Mouse (Mus musculus) liver, postnatal 0 days (tissue): Measurements from ENCODE around the gene Ccl9. TPM values are rescaled to one million over a fixed set of nuclear protein-coding genes. Genes with fewer than 3 reads are reported as not detected.

Experiments
- ATAC-seq: fragments of 200-750 bp; cut with Nextera tagmentation; 2 replicates; pipeline ENCODE4 v1.8.0; 2017; ENCODE audit warnings: mild to moderate bottlenecking, moderate library complexity
- DNase-seq: peaks from one replicate; pipeline ENCODE4 v3.0.0-alpha.2; 2016
- H3K27ac ChIP-seq: fragments of 300-500 bp; sonication (generic); 2 replicates; pipeline ENCODE4 v1.5.1; 2014; ENCODE audit warnings: antibody characterized with exemption, moderate library complexity, mild to moderate bottlenecking, low read depth
- H3K27me3 ChIP-seq: fragments of 300-500 bp; sonication (generic); 2 replicates; pipeline ENCODE4 v1.6.1; 2014; ENCODE audit warnings: low read length, control low read depth, mixed read lengths; ENCODE audit not compliant: insufficient read depth
- H3K36me3 ChIP-seq: fragments of 300-500 bp; sonication (generic); replicated peaks from 2 replicates; pipeline ENCODE4 v1.6.1; 2014; ENCODE audit warnings: mild to moderate bottlenecking, control low read depth, low read length, moderate library complexity, mixed read lengths; ENCODE audit not compliant: insufficient read depth
- H3K4me1 ChIP-seq: fragments of 300-500 bp; sonication (generic); 2 replicates; pipeline ENCODE4 v1.6.1; 2014; ENCODE audit warnings: antibody characterized with exemption, mild to moderate bottlenecking, control low read depth; ENCODE audit not compliant: insufficient read depth
- H3K4me2 ChIP-seq: fragments of 300-500 bp; sonication (generic); 2 replicates; pipeline ENCODE4 v1.6.1; 2014; ENCODE audit warnings: low read depth, mild to moderate bottlenecking, low read length, moderate library complexity, mixed read lengths
- H3K4me3 ChIP-seq: fragments of 300-500 bp; sonication (generic); 2 replicates; pipeline ENCODE4 v1.5.1; 2014; ENCODE audit warnings: low read depth, low read length
- H3K9ac ChIP-seq: fragments of 300-500 bp; sonication (generic); replicated peaks from 2 replicates; pipeline ENCODE4 v1.6.1; 2014; ENCODE audit warnings: mild to moderate bottlenecking, moderate library complexity
- H3K9me3 ChIP-seq: fragments of 300-500 bp; sonication (generic); 2 replicates; pipeline ENCODE4 v1.6.1; 2016; ENCODE audit warnings: mild to moderate bottlenecking, control low read depth, low read length, mixed read lengths
- CTCF ChIP-seq: sonication (generic); IDR thresholded peaks from 2 replicates; pipeline ENCODE4 v1.5.1; 2016; ENCODE audit warnings: antibody characterized with exemption, low read depth
- EP300 ChIP-seq: IDR thresholded peaks from 2 replicates; pipeline ENCODE4 v1.6.1; 2016; ENCODE audit warnings: antibody characterized with exemption, low read depth, mild to moderate bottlenecking
- WGBS: fragments of 180-500 bp; shearing (Covaris S2); extraction: QIAGEN DNeasy Blood & Tissue Kit; methylation state at CpG from one replicate; pipeline ENCODE4 v1.1.7; 2014; ENCODE audit not compliant: insufficient replicate concordance; 5-methylcytosine and 5-hydroxymethylcytosine counted together
- polyA plus RNA-seq: library from polyadenylated mRNA; unstranded; fragments of >200 nt; fragmentation: Nextera tagmentation; extraction: Ambion mirVana; gene quantifications from 2 replicates; pipeline ENCODE4 v1.2.1, GENCODE M21; 2015

The Ccl9 gene
- polyA plus RNA-seq, 1 experiment from 2014 or later, result 92.6 TPM

- no peaks in the 10 kb centered on the region for H3K9me3 ChIP-seq
- H3K27ac ChIP-seq, result no peak overlapping the region
- H3K4me2 ChIP-seq, result no peak overlapping the region
- TF ChIP-seq EP300 (no peak), CTCF (no peak)
- DNase-seq (no peak), ATAC-seq (no peak)
- H3K4me1 ChIP-seq, result peaks cover 22% of the 10 kb centered on the region
- H3K36me3 ChIP-seq, result no peaks in the 10 kb centered on the region
- no peak overlapping the region for H3K4me3 ChIP-seq
- WGBS, result 74% methylated on average over 9 of the region's 9 CpGs
- no peak overlapping the region for H3K9ac ChIP-seq
- no peaks in the 10 kb centered on the region for H3K27me3 ChIP-seq
Observed at GRCm38 (mm10) chr11:83568061-83568460, 10.4 kb downstream of the Ccl9 start.

GRCm38 (mm10) chr11:83567311-83567710 is 11.1 kb downstream of the Ccl9 start:
- Histone ChIP-seq H3K4me2 (no peak overlapping the region), H3K36me3 (no peaks in the 10 kb centered on the region), H3K27me3 (no peaks in the 10 kb centered on the region), H3K27ac (no peak overlapping the region), H3K9me3 (no peaks in the 10 kb centered on the region), H3K9ac (no peak overlapping the region), H3K4me3 (no peak overlapping the region), H3K4me1 (peaks cover 23% of the 10 kb centered on the region)
- TF ChIP-seq EP300, result no peak
- no peak for TF ChIP-seq CTCF
- WGBS, result 73% methylated on average over 7 of the region's 7 CpGs
- DNase-seq, result no peak
- ATAC-seq, result no peak

- Histone ChIP-seq H3K9me3 (no peaks in the 10 kb centered on the region), H3K9ac (no peak overlapping the region), H3K4me3 (no peak overlapping the region), H3K4me1 (peaks cover 27% of the 10 kb centered on the region), H3K36me3 (no peaks in the 10 kb centered on the region), H3K27ac (no peak overlapping the region), H3K4me2 (no peak overlapping the region), H3K27me3 (no peaks in the 10 kb centered on the region)
- TF ChIP-seq EP300 (no peak), CTCF (no peak)
- DNase-seq, result no peak
- no peak for ATAC-seq
Observed at GRCm38 (mm10) chr11:83566617-83567016, 11.8 kb downstream of the Ccl9 start.

GRCm38 (mm10) chr11:83563754-83564153 is 14.7 kb downstream of the Ccl9 start:
- H3K36me3 ChIP-seq, result no peaks in the 10 kb centered on the region
- ATAC-seq (peak; percentile 47; the same call in 1 of the 2 replicates), DNase-seq (no peak)
- H3K4me2 ChIP-seq, result no peak overlapping the region
- H3K9me3 ChIP-seq, result no peaks in the 10 kb centered on the region
- no peak for TF ChIP-seq CTCF
- TF ChIP-seq EP300, result no peak
- no peak overlapping the region for H3K4me3 ChIP-seq
- no peak overlapping the region for H3K9ac ChIP-seq
- WGBS, result 67% methylated on average over 2 of the region's 2 CpGs
- H3K4me1 ChIP-seq, result peaks cover 13% of the 10 kb centered on the region
- H3K27me3 ChIP-seq, result no peaks in the 10 kb centered on the region
- no peak overlapping the region for H3K27ac ChIP-seq

GRCm38 (mm10) chr11:83562311-83562887 is 16.0 kb downstream of the Ccl9 start:
- Histone ChIP-seq H3K36me3 (no peaks in the 10 kb centered on the region), H3K27me3 (no peaks in the 10 kb centered on the region), H3K4me2 (no peak overlapping the region), H3K27ac (peak overlapping the region; percentile 76), H3K9ac (no peak overlapping the region), H3K9me3 (no peaks in the 10 kb centered on the region), H3K4me1 (peaks cover 13% of the 10 kb centered on the region), H3K4me3 (no peak overlapping the region)
- 41% methylated on average over 6 of the region's 6 CpGs for WGBS
- ATAC-seq, result peak; percentile 92
- DNase-seq, result peak; percentile 39
- no peak for TF ChIP-seq CTCF

GRCm38 (mm10) chr11:83560405-83560804 is 18.0 kb downstream of the Ccl9 start:
- no peak for DNase-seq
- WGBS, result 45% methylated on average over 6 of the region's 6 CpGs
- ATAC-seq, result no peak

GRCm38 (mm10) chr11:83557074-83557473 is 21.4 kb downstream of the Ccl9 start:
- TF ChIP-seq CTCF, result no peak
- no peak for TF ChIP-seq EP300
- H3K4me2 ChIP-seq, result no peak overlapping the region
- H3K4me1 ChIP-seq, result peaks cover 2% of the 10 kb centered on the region; the same call in 1 of the 2 replicates
- H3K4me3 ChIP-seq, result no peak overlapping the region
- WGBS, result 71% methylated on average over 10 of the region's 10 CpGs
- H3K9me3 ChIP-seq, result no peaks in the 10 kb centered on the region
- no peaks in the 10 kb centered on the region for H3K27me3 ChIP-seq
- H3K27ac ChIP-seq, result no peak overlapping the region
- ATAC-seq (no peak), DNase-seq (no peak)
- H3K36me3 ChIP-seq, result no peaks in the 10 kb centered on the region
- no peak overlapping the region for H3K9ac ChIP-seq

More at GRCm38 (mm10) chr11:83560405-83560804, 18.0 kb downstream of the Ccl9 start:
- Histone ChIP-seq H3K4me1 (peaks cover 13% of the 10 kb centered on the region), H3K9ac (no peak overlapping the region), H3K4me2 (no peak overlapping the region), H3K4me3 (no peak overlapping the region), H3K9me3 (no peaks in the 10 kb centered on the region), H3K27me3 (no peaks in the 10 kb centered on the region), H3K36me3 (no peaks in the 10 kb centered on the region), H3K27ac (no peak overlapping the region)
- TF ChIP-seq CTCF (no peak), EP300 (no peak)
